Mouse (Mus musculus) ES-CJ7 (cell line): ENCODE data around the gene Smim24.

Experiments used
- DNase-seq: peaks from one replicate; pipeline ENCODE4 v3.0.0; 2011; ENCODE audit warnings: low read depth, low spot score

Smim24 gene

GRCm38 (mm10) chr10:81392781-81393185 is at the start of gene Smim24:
Gene Smim24 (plus strand): TSS chr10:81393051.
- no peak for DNase-seq

GRCm38 (mm10) chr10:81344421-81345161 is 48.3 kb upstream of the Smim24 start:
- no peak for DNase-seq

DNA sequence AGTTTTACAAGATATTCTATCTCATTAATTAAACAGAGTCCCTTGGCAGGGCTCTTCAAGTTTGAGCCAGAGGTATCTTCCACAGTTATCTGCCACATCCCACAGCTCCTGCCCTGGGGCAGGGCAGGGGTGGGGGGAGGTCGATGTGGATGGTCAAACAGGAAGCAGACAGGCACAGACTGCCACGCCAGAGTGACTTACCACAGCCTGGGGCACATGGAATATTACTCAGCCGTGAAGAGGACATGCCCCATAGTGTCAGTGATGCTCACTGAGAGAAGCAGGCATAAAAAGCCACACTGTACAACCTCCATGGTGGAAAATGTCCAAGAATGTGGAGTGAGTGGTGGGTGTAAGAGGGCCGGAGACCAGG is 47.7 kb upstream of the Smim24 start:
- DNase-seq = no peak

GRCm38 (mm10) chr10:81346453-81347067 is 46.3 kb upstream of the Smim24 start:
- DNase-seq = peak; percentile 86

DNA sequence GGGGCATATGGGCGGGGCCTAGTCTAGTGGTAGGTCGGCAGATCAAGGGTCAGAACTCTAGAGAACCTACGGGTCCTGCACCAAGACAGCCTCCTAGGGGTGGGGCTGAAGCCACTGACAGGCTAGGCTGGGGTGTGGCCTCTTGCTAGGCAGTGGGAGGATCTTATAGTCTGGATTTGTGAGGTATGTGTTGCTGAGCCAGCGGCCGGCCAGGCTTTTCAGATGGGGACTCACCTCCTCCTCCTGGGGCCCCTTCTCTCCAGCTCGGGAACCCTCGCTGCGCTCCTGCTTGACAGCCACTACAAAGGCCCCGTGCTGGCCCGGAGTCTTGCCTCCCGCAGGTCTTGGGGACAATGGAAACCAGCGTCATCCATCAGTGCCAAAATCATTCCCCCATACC is 43.7 kb upstream of the Smim24 start:
- peak; percentile 95 for DNase-seq

- DNase-seq = no peak
These were observed 42.9 kb upstream of the Smim24 start for GRCm38 (mm10) chr10:81349961-81350350.

DNA sequence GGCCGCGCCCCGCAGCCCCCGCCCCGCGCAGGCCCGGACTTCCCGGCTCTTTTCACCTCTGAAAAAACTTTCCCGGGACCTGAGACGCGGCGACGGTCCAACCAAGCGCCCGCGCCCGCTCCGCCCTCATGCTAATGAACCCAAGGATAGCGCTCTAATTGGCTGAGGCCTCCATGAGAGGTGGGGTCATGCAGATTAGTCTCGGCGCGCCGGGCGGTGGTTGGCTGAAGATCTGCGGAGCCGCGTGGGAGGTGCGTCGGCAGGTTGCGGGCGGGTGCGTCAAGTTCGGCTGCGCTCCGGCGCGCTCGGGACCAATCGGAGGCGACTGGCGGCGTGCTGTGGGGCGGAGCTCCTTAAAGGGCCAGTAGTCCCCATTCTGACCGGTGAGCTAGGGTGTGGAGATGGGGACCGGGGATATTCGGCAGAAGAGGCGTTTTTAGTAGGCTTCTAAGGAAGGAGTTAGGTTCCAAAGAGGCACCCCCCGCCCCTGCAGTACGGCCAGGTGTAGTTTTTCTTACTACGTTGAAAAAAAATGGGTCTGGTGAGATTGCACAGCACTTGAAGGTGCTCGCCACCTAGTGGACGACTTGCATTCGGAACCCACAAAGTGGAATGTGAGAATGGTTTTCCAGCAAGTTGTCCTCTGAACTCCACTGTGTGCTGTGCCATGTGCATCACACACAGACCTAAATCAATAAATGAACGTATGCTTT is 42.3 kb upstream of the Smim24 start, which contains the start of gene Hmg20b:
Hmg20b (minus strand) TSS at position 130 of the 713 bp plus-strand sequence.
- peak; percentile 99 for DNase-seq

GRCm38 (mm10) chr10:81351678-81352291 is 41.1 kb upstream of the Smim24 start:
- DNase-seq = peak; percentile 89

DNA sequence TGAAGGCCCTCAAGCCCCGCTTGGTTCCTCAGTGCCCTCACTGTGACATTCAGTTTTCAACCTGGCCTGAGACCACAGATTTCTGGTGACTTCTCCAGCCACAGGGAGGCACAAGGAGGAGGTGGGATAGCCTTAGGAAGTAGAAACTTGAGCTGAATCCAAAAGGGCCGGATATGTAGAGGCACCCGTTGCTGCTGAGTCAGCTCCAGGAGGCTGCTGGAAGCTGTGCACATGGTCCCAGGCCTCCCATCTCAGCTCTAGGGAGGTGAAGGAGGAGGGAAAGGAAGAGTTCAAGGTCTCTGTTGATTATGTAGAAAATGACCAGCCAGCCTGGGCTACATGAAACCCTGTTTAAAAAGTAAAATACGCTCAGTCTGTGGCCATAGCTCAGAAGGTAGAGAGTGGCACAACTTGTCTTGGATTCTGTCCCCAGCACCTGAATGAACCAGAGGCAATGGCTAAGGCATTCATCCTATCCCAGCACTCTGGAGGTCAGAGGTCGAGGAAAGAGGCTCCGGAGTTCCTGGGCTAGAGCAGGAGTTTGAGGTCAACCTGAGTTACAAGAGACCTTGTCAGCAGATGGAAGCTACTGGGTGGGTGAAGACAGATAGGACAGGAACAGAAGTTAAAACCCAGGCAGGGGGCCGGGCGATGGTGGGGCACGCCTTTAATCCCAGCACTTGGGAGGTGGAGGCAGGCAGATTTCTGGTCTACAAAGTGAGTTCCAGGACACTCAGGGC is 37.9 kb upstream of the Smim24 start:
- peak; percentile 80 for DNase-seq

DNA sequence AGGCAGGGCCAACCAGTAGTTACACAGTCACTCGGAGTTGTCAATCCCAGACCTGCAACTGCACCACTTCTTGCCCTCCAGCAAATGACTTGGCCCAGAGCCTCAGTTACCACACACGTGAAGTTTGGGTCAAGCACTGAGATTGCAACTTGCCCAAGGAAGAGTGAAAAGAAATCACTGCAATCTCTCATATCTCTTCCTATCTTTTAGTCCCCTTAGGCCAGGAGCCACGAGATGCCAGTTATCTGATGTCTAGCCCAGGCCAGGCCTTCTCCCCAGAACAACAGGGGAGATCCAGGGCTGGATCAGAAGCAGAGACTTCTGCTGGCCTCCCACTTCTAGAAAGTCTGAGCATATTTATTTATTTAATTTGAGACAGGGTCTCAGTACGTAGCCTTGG is 37.3 kb upstream of the Smim24 start:
- no peak for DNase-seq

GRCm38 (mm10) chr10:81356352-81356990 is 36.4 kb upstream of the Smim24 start:
- no peak for DNase-seq

GRCm38 (mm10) chr10:81356991-81357844 is 35.6 kb upstream of the Smim24 start, which contains the start of gene Mfsd12:
Gene Mfsd12 (plus strand): TSS chr10:81357491.
- peak; percentile 81 for DNase-seq

DNA sequence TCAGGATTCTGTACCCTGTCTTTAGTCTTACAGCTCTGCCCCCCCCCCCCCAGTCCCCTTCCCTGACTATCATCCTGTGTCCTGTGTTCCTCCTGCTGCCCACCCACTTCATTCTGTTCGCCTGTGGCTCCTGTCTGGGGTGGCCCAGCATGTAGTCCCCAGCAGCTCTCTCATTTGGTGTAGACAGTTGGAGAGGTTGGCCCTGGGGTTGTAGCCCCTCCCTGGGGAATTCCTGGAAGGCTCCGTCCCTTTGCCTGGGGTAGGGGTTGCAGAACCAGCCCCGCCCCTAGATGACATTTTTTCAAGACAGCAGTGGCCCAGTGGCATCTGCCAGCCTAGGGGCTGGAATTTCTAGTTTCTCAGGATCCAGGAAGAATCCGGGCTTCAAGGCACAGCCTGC is 34.6 kb upstream of the Smim24 start:
- DNase-seq = no peak

GRCm38 (mm10) chr10:81358841-81359240 is 34.0 kb upstream of the Smim24 start:
- DNase-seq = no peak

GRCm38 (mm10) chr10:81360721-81361120 is 32.1 kb upstream of the Smim24 start:
- DNase-seq = no peak

DNA sequence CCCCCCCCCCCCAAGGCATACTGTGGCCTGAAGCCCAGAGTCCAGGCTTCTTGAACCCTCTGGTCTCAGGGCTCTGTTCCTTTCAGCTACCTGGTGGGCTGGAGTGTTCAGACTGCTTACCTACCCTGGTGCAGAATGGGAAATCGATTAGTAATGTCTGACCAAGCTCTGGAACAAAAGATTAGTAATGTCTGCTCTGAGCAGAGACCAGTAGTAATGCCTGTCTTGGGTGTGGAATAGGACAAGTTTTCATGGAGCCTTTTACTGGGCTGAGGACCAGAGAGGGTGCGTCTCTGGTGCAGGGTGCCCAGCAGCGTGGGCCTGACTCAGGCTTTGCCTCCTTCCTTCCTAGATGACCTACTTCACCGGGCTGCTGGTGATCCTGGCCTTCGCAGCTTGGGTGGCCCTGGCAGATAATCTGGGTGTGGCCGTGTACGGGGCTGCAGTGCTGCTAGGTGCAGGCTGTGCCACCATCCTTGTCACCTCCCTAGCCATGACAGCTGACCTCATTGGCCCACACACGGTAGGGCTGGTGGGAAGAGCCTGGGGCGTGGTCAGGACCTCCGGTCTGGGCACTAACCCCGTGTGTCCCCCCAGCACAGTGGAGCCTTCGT is 30.4 kb upstream of the Smim24 start:
- peak; percentile 76 for DNase-seq

- DNase-seq = no peak
These were observed 29.2 kb upstream of the Smim24 start for GRCm38 (mm10) chr10:81363436-81364346.

- no peak for DNase-seq
These were observed 28.2 kb upstream of the Smim24 start for GRCm38 (mm10) chr10:81364666-81365065.
